Mouse (Mus musculus) thymus, adult 2 months (tissue): ENCODE measurements around the gene Trak1. TPM values are rescaled to one million over a fixed set of nuclear protein-coding genes. Genes with fewer than 3 reads are reported as not detected.

ENCODE experiments used
- DNase-seq: peaks from one replicate; pipeline ENCODE4 v3.0.0; 2021
- H3K27ac ChIP-seq: fragments of 200-500 bp; 2 replicates; pipeline ENCODE4 v1.5.1; 2012; ENCODE audit warnings: low read length, control low read depth; ENCODE audit not compliant: control insufficient read depth, insufficient read depth
- H3K27me3 ChIP-seq: fragments of 200-500 bp; 2 replicates; pipeline ENCODE4 v1.6.1; 2012; ENCODE audit warnings: mild to moderate bottlenecking, low read length, moderate library complexity, mixed read lengths; ENCODE audit not compliant: control insufficient read depth, insufficient read depth
- H3K36me3 ChIP-seq: fragments of 200-500 bp; 2 replicates; pipeline ENCODE4 v1.6.1; 2012; ENCODE audit warnings: mild to moderate bottlenecking, low read length, moderate library complexity; ENCODE audit not compliant: control insufficient read depth, insufficient read depth
- H3K4me1 ChIP-seq: fragments of 200-500 bp; replicated peaks from 2 replicates; pipeline ENCODE4 v1.6.1; 2012; ENCODE audit warnings: low read length; ENCODE audit not compliant: control insufficient read depth, insufficient read depth
- H3K4me3 ChIP-seq: fragments of 200-500 bp; 2 replicates; pipeline ENCODE4 v1.5.1; 2012; ENCODE audit warnings: mild to moderate bottlenecking, low read length, control low read depth, moderate library complexity; ENCODE audit not compliant: control insufficient read depth, insufficient read depth
- CTCF ChIP-seq: fragments of 200-500 bp; IDR thresholded peaks from 2 replicates; pipeline ENCODE4 v1.5.1; 2012; ENCODE audit warnings: mild to moderate bottlenecking, control low read depth, low read length, moderate library complexity, borderline replicate concordance; ENCODE audit not compliant: control insufficient read depth, poor library complexity, insufficient read depth; ENCODE audit errors: extremely low read depth
- POLR2A ChIP-seq: fragments of 200-500 bp; IDR thresholded peaks from 2 replicates; pipeline ENCODE4 v1.6.1; 2012; ENCODE audit warnings: mild to moderate bottlenecking, low read length, control low read depth, moderate library complexity; ENCODE audit not compliant: control insufficient read depth, poor library complexity, insufficient read depth; ENCODE audit errors: extremely low read depth
- WGBS: fragments of 180-500 bp; shearing (Covaris S2); methylation state at CpG from one replicate; pipeline ENCODE4 v1.1.7; 2018; 5-methylcytosine and 5-hydroxymethylcytosine counted together
- polyA plus RNA-seq: library from polyadenylated mRNA; depleted of rRNA; stranded (reverse); fragments of >200 nt; gene quantifications from 2 replicates; pipeline ENCODE4 v1.2.3, GENCODE M21; 2012

The Trak1 gene
- polyA plus RNA-seq, 1 experiment = 96.5 TPM

DNA sequence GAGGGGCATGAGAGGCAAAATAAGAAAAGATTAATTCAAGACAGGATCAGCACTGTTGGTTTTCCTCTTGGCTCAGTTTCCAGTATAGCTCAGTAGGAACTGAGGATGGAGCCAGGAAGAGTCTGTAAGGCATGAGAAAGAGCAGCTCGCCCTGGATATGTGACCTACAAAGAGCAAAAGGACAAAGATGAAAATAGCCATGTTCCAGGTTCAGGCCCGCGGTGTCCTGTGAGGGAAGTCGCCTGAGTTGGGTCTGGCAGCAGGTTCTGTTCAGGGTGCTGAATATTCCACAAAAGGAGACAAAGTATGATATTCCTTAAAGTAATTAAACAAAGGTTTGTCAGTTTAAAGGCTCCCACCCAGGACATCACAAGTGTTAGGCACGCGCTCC lies 14.5 kb downstream of the Trak1 start:
- H3K4me1 ChIP-seq = peaks cover 42% of the 10 kb centered on the region
- DNase-seq = no peak
- H3K36me3 ChIP-seq = no peaks in the 10 kb centered on the region
- TF ChIP-seq CTCF = no peak
- TF ChIP-seq POLR2A = no peak
- WGBS = 93% methylated on average over 6 of the region's 6 CpGs
- H3K27me3 ChIP-seq = no peaks in the 10 kb centered on the region
- H3K27ac ChIP-seq = no peak overlapping the region
- H3K4me3 ChIP-seq = no peak overlapping the region

DNA sequence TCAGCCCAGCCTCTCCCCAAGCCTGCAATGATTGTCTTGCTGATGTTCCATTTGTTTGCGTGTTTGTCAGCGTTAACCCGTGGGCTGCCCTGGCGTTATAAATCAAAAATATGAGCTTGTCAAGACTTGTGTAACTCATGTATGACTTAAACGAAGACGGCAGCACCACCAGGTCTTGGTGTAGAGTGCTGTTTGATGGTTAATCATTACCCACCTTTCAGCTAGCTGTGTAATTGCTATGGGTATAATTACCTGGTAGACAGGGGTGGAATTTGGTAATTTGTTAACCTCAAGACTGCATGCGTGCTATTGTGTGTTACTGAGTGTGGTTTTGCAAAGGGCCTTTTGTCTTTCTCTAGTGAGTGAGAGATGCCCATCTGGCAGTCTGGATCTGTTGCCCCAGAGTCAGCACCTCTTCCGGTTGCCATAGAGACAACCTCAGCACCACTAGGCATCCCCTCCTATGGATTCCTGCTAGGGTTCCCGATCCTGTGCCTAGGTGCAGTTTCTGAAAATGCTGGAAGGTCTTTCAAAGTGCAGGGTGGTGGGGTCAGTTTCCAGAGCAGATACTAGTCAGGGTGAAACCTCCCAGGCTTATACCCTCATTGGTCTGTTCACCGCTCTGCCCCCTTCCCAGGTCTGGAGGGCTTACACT lies 15.1 kb downstream of the Trak1 start:
- Histone ChIP-seq H3K4me1 (peaks cover 46% of the 10 kb centered on the region), H3K36me3 (no peaks in the 10 kb centered on the region), H3K4me3 (no peak overlapping the region), H3K27ac (no peak overlapping the region), H3K27me3 (no peaks in the 10 kb centered on the region)
- DNase-seq = no peak
- 91% methylated on average over 10 of the region's 10 CpGs for WGBS
- TF ChIP-seq POLR2A = no peak
- TF ChIP-seq CTCF = no peak

DNA sequence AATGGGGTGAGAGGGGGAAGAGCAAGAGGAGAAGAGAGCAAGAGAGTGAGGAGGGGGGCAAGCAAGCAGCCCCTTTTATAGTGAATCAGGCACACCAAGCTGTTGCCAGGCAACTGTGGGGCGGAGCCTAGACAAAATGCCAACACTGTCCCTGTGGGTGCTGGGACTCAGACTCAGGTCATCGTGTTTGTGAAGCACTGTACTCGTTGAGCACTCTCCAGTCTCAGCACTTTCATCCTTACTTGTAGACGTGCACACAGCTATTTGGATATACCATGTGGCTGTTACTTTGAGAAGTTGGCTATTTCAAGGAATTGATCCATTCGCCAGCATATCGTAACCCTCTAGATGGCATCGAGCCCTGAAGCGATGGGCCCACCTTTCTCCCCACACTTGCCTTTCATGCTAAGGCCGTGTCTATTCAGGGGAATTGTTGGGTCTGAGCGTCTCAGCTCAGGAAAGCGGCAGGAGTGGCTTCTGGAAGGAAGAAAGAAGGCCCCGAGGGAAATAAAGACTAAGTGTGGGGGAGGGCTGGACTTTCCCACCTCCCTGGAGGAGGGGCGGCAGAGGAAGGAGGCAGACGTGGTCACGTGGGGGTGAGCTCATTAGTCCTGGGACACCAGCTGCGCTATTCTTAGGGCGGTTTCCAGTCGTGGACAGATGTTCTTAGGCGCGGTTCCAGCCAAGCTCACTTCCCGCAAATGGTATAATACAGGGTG lies 16.5 kb downstream of the Trak1 start:
- peak; percentile 47 for DNase-seq
- Histone ChIP-seq H3K27me3 (no peaks in the 10 kb centered on the region), H3K4me1 (peaks cover 46% of the 10 kb centered on the region), H3K4me3 (no peak overlapping the region), H3K36me3 (no peaks in the 10 kb centered on the region; the same call in 1 of the 2 replicates), H3K27ac (no peak overlapping the region)
- TF ChIP-seq POLR2A (no peak), CTCF (no peak)
- WGBS = 8% methylated on average over 21 of the region's 21 CpGs

DNA sequence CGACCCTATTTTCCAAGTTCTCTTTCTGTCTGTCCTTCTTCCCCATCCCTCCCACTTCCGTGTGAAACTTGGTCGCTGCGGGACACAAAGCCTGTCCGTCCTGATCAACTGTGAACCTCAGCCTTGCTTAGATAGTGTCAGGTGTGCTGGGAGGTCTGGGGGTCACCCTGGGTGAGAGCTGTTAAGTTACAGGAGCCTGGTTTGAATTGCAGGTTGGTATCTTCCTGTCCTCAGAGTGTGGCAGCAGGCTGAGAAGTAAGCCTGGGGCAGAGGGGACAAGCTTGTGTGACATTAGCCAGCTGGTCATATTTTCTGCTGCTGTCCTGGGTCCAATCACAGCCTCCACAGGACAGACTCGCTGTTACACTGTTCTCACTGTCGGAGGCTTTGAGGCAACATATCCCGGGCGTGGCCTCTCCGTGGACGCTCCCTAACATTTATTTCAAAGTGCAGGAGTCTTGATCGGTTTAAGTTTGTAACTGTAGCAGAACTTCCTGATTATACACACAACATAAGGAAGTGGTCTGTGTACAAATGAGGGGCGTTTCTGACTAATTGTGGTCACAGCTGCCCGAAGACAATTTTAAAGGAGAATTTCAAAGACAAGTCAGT lies 17.3 kb downstream of the Trak1 start:
- Histone ChIP-seq H3K27ac (peak overlapping the region; percentile 42; the same call in 1 of the 2 replicates), H3K36me3 (no peaks in the 10 kb centered on the region; the same call in 1 of the 2 replicates), H3K4me1 (peaks cover 39% of the 10 kb centered on the region), H3K27me3 (no peaks in the 10 kb centered on the region), H3K4me3 (no peak overlapping the region)
- TF ChIP-seq CTCF (no peak), POLR2A (no peak)
- WGBS = 5% methylated on average over 14 of the region's 14 CpGs
- DNase-seq = no peak

DNA sequence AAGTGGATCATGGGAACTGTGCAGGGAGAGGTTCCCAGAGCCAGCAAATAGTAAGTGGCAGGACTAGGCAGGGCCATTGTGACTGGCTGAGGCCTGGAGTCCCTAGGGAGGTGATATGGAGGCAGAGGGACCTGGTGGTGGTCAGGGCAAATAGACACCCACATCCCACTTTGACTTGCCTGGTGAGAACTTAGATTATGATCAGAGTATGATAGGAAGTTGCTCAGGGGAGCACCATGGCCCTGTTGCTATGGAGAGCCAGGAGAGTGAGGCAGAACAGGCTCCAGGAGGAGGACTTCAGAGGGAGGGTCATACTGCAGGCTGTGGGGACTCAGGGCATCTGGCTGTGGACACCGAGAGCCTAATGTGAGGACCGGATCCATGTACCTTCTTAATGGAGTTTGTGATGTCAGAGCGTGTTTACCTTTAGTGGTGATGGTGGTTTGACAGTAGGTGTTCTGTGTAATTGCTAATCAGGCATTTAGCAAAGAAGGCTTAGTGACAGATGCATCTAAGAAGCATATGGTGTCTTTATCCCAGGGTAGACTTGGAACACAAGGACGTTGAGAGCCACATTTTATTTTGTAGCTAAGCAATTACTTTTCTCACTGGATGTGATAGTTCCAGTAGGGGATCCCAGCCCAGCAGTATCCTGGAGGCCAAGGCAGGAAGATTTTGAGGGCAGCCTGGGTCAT lies 18.7 kb downstream of the Trak1 start:
- H3K27me3 ChIP-seq = no peaks in the 10 kb centered on the region

More for the DNA sequence above, 18.7 kb downstream of the Trak1 start:
- Histone ChIP-seq H3K36me3 (no peaks in the 10 kb centered on the region; the same call in 1 of the 2 replicates), H3K4me3 (no peak overlapping the region), H3K4me1 (peaks cover 39% of the 10 kb centered on the region), H3K27ac (no peak overlapping the region)
- no peak for DNase-seq
- TF ChIP-seq CTCF (no peak), POLR2A (no peak)
- WGBS = 91% methylated on average over 4 of the region's 4 CpGs
